Mouse (Mus musculus): Measurements from ENCODE around the gene Trappc11. TPM values are rescaled to one million over a fixed set of nuclear protein-coding genes. Genes with fewer than 3 reads are reported as not detected.

The Trappc11 gene
- total RNA-seq, 2 experiments from 2014 or later, result 56.9 to 59.5 TPM

- DNase-seq (ENCODE audit: extremely low spot score in 1 of 2, low spot score in 2 of 2), result peak in 1 of 2 experiments; percentile 3
- no peak for TF ChIP-seq CTCF (IDR thresholded peaks at IDR 0.05)
- Histone ChIP-seq H3K27ac (no peak overlapping the region), H3K4me3 (no peak overlapping the region)
- intact Hi-C loops (cut with DNase I), result no loop called here
Observed at GRCm38 (mm10) chr8:47542746-47543145, 9.5 kb upstream of the Trappc11 start.

- intact Hi-C loops (cut with DNase I), result no loop called here
- no peak overlapping the region for H3K4me3 ChIP-seq
- peak in 1 of 2 experiments; percentile 7 for DNase-seq (ENCODE audit: extremely low spot score in 1 of 2, low spot score in 2 of 2)
- TF ChIP-seq CTCF (IDR thresholded peaks at IDR 0.05), result no peak
- H3K27ac ChIP-seq, result no peak overlapping the region
Observed at GRCm38 (mm10) chr8:47538323-47538722, 5.1 kb upstream of the Trappc11 start.

DNA sequence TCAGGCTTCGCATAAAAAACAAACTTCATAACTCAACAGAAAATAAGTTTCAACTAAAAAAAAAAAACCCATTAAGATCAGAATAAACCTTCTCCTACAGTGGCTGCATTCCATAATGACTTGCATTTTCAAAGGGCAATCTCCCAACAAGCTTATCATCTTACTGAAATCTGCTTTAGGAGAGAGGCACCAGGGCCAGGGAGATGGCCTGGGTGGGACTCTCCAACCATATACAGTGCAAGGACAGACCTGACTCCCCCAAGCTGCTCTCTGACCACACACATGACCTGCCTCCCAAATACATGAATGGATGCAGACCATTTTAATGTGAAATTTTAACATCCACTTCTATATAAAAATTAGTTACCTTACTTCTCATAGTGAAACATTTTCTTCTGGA is 5.2 kb downstream of the Trappc11 start:
- Histone ChIP-seq H3K4me3 (no peak overlapping the region), H3K27ac (no peak overlapping the region)
- peak in 1 of 2 experiments; percentile 4 for DNase-seq (ENCODE audit: extremely low spot score in 1 of 2, low spot score in 2 of 2)
- TF ChIP-seq CTCF (IDR thresholded peaks at IDR 0.05), result no peak
- intact Hi-C loops (cut with DNase I), result no loop called here

GRCm38 (mm10) chr8:47513601-47514000 is 19.7 kb downstream of the Trappc11 start:
- no peak for DNase-seq (ENCODE audit: extremely low spot score in 1 of 2, low spot score in 2 of 2)
- H3K27ac ChIP-seq, result no peak overlapping the region
- intact Hi-C loops (cut with DNase I), result no loop called here
- no peak for TF ChIP-seq CTCF (IDR thresholded peaks at IDR 0.05)
- H3K4me3 ChIP-seq, result no peak overlapping the region

DNA sequence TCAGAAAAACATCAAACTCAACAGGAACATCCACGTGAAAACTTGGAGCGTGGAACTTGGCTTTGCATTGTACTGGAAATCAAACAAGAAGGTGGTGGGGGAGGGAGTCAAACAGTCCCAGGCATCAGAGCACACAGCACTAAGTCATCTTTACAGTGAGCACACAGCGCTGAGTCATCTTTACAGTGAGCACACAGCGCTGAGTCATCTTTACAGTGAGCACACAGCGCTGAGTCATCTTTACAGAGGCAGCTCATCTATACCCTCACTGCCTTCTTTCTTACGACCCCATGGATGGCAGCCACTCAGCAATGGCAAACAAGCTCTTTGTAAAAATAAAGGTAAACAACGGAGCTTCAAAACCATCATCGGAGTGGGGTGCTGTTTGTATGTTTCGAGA is 22.3 kb downstream of the Trappc11 start:
- DNase-seq (ENCODE audit: extremely low spot score in 1 of 2, low spot score in 2 of 2), result no peak
- intact Hi-C loops (cut with DNase I), result no loop called here
- no peak overlapping the region for H3K4me3 ChIP-seq
- no peak overlapping the region for H3K27ac ChIP-seq
- no peak for TF ChIP-seq CTCF (IDR thresholded peaks at IDR 0.05)

DNA sequence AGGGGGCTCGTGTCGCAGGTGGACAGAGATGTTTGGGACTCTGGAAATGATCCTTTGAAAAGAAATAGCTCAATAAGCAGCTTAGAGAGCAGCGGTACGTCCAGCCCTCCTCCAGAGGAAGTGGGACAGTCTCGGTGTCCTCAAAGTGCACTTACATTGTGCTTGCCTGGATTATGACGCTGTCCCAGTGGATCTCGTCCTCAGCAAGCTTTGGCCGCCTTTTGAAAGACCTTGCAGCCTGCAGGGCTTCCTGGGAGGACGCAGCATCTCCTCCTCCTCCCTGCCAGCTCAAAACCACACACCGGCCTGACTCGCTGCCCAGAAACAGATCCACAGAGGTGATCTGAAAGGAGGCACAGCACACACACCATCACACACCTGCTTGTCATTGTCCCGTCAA is 27.8 kb downstream of the Trappc11 start:
- no peak overlapping the region for H3K4me3 ChIP-seq

GRCm38 (mm10) chr8:47502546-47502945 is 30.7 kb downstream of the Trappc11 start:
- Histone ChIP-seq H3K27ac (no peak overlapping the region), H3K4me3 (no peak overlapping the region)
- no peak for DNase-seq (ENCODE audit: extremely low spot score in 1 of 2, low spot score in 2 of 2)
- intact Hi-C loops (cut with DNase I), result no loop called here
- TF ChIP-seq CTCF (IDR thresholded peaks at IDR 0.05), result no peak

More for the DNA sequence above, 27.8 kb downstream of the Trappc11 start:
- intact Hi-C loops (cut with DNase I), result no loop called here
- DNase-seq (ENCODE audit: extremely low spot score in 1 of 2, low spot score in 2 of 2), result no peak
- no peak for TF ChIP-seq CTCF (IDR thresholded peaks at IDR 0.05)
- no peak overlapping the region for H3K27ac ChIP-seq

- DNase-seq (ENCODE audit: extremely low spot score in 1 of 2, low spot score in 2 of 2), result no peak
- H3K4me3 ChIP-seq, result no peak overlapping the region
- intact Hi-C loops (cut with DNase I), result no loop called here
- no peak overlapping the region for H3K27ac ChIP-seq
- TF ChIP-seq CTCF (IDR thresholded peaks at IDR 0.05), result no peak
Observed at GRCm38 (mm10) chr8:47501994-47502393, 31.3 kb downstream of the Trappc11 start.

GRCm38 (mm10) chr8:47495428-47495827 is 37.8 kb downstream of the Trappc11 start:
- intact Hi-C loops (cut with DNase I), result no loop called here
- TF ChIP-seq CTCF (IDR thresholded peaks at IDR 0.05), result no peak
- no peak for DNase-seq (ENCODE audit: extremely low spot score in 1 of 2, low spot score in 2 of 2)
- Histone ChIP-seq H3K4me3 (no peak overlapping the region), H3K27ac (no peak overlapping the region)

GRCm38 (mm10) chr8:47494602-47495153 is 38.6 kb downstream of the Trappc11 start:
- DNase-seq (ENCODE audit: extremely low spot score in 1 of 2, low spot score in 2 of 2), result no peak
- no peak overlapping the region for H3K4me3 ChIP-seq
- intact Hi-C loops (cut with DNase I), result no loop called here

DNA sequence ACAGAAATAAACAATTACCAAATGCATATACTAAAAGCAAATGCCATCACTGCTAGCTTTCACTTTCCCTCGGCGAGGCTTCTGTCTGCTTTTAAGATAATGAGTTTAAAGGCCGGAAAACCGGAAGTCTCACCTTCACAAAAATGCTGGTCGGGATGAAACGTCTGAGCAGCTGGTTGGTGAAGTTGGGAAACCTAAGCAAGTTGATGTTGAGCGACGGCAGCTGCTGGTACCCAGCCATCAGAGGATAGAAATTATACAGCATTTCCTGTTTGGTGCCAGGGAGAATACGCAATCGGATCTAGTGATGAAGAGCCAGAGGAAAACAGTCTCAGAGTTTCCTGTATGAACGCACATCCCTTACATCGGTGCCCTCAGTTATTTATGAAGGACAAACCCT is 40.2 kb downstream of the Trappc11 start:
- H3K27ac ChIP-seq, result no peak overlapping the region
- no peak for TF ChIP-seq CTCF (IDR thresholded peaks at IDR 0.05)
- H3K4me3 ChIP-seq, result no peak overlapping the region
- intact Hi-C loops (cut with DNase I), result no loop called here
- no peak for DNase-seq (ENCODE audit: extremely low spot score in 1 of 2, low spot score in 2 of 2)

More at GRCm38 (mm10) chr8:47494602-47495153, 38.6 kb downstream of the Trappc11 start:
- no peak for TF ChIP-seq CTCF (IDR thresholded peaks at IDR 0.05)
- H3K27ac ChIP-seq, result no peak overlapping the region

DNA sequence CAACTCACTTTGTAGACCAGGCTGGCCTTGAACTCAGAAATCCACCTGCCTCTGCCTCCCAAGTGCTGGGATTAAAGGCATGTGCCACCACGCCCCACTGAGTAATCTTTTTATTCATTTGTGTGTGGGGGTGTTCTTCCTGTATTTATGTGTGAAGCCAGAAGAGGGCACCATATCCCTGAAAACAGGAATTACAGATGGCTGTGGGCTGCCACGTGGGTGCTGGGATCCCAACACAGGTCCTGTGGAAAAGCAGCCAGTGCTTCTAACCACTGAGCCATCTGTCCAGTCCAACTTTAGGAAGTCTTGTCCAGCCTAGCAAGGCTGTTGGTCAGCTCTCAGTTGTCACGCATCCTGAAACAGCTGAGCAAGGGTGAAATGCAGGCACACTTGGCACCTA is 46.0 kb downstream of the Trappc11 start:
- H3K27ac ChIP-seq, result no peak overlapping the region
- DNase-seq (ENCODE audit: extremely low spot score in 1 of 2, low spot score in 2 of 2), result no peak
- no peak; the same call in 1 of the 2 replicates for TF ChIP-seq CTCF (IDR thresholded peaks at IDR 0.05)
- intact Hi-C loops (cut with DNase I), result no loop called here
- no peak overlapping the region for H3K4me3 ChIP-seq

DNA sequence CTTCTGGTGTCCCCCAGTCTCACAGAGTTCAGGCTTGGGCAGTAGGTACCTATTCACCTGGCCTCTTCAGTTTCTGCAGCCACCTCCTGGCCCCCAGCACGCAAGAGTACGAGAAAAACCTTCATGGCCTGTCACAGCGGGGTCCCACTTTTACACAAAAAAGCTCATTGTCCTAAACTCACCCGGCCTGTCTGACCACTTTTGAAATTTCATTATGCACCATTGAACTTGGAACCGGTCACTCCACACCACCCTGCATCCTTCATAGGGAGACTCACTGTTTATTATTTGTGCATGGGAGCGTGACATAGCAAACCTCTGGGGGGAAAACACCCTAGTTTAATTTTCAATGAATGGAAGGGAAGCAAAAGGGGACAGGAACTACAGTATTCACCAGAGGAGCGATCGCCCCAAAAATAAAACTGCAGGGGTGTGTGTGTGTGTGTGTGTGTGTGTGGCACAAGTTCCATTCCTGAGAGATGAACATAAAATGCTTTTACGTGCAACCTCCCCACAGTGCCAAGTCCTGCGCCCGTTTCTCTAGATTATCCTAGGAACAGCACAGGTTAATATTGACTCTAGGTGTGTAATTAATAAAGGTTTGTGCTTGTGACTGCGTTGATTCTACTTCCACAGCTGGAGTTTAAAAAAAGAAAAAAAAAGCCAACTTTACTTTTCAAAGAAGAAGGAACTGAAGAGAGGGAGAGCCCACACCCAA is 50.8 kb downstream of the Trappc11 start:
- intact Hi-C loops (cut with DNase I), result no loop called here
- TF ChIP-seq CTCF (IDR thresholded peaks at IDR 0.05), result no peak
- DNase-seq (ENCODE audit: extremely low spot score in 1 of 2, low spot score in 2 of 2), result no peak

More for the DNA sequence above, 50.8 kb downstream of the Trappc11 start:
- Histone ChIP-seq H3K27ac (no peak overlapping the region), H3K4me3 (no peak overlapping the region)
